Mouse (Mus musculus): ENCODE measurements around the gene Lrrc75a.

DNA sequence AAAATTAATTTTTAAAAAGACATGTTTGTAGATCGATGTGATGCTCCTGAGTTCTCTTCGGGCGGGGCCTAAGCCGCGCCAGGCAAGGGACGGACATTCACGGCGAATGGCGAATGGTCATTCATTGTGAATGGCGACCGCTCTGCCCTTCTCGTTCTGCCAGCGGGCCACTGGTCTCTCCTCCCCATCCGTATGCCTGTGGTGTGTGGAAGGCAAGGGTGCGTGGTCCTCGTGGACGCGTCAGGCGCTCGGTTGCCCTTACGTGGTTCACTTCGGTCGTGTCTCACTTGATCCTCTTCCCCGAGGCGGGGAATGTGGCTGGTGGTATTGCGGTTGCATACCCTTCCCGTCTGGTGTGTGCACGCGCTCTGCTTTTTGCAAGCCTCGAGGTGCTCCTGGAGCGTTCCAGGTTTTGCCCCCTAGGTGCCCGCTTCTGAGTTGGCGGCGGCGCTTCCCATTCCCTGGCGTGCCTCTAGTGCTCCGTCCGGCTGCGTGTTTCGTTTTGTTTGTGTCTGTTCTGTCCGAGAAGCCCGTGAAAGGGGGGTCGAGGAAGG lies 87.8 kb downstream of the Lrrc75a start:
- TF ChIP-seq POLR2A (IDR thresholded peaks at IDR 0.05; ENCODE audit: low read depth, low read length), result no peak
- no peak for TF ChIP-seq CTCF (IDR thresholded peaks at IDR 0.05; ENCODE audit: extremely low read depth, insufficient read length, insufficient replicate concordance, low read depth, low read length)

All from small intestine, adult 2 months (tissue).